Mouse (Mus musculus) stomach, embryonic 15.5 days (tissue): Measurements from ENCODE around the gene Zfp213. TPM values are rescaled to one million over a fixed set of nuclear protein-coding genes. Genes with fewer than 3 reads are reported as not detected.
A peak's percentile ranks its signal among the peaks of the same experiment; 100 is the strongest.
"Not testable (repeated sequence)": the region's sequence is repeated elsewhere in the genome, so short reads cannot be mapped to it uniquely, and the experiment has no call there.

Experiments used
- ATAC-seq: fragments of 200-750 bp; cut with Nextera tagmentation; 2 replicates; pipeline ENCODE4 v1.8.0; 2017; ENCODE audit warnings: low read depth, moderate number of reproducible peaks, moderate TSS enrichment; ENCODE audit not compliant: insufficient read depth, low FRiP score
- H3K27ac ChIP-seq: fragments of 300-500 bp; sonication (generic); 2 replicates; pipeline ENCODE4 v1.5.1; 2015; ENCODE audit warnings: mild to moderate bottlenecking, inconsistent platforms
- H3K27me3 ChIP-seq: fragments of 300-500 bp; sonication (generic); replicated peaks from 2 replicates; pipeline ENCODE4 v1.6.1; 2015; ENCODE audit warnings: inconsistent platforms
- H3K36me3 ChIP-seq: fragments of 300-500 bp; sonication (generic); 2 replicates; pipeline ENCODE4 v1.6.1; 2015; ENCODE audit warnings: inconsistent platforms
- H3K4me1 ChIP-seq: fragments of 300-500 bp; sonication (generic); 2 replicates; pipeline ENCODE4 v1.6.1; 2015; ENCODE audit warnings: inconsistent platforms
- H3K4me2 ChIP-seq: fragments of 300-500 bp; sonication (generic); 2 replicates; pipeline ENCODE4 v1.6.1; 2015; ENCODE audit warnings: mild to moderate bottlenecking, inconsistent platforms
- H3K4me3 ChIP-seq: fragments of 300-500 bp; sonication (generic); replicated peaks from 2 replicates; pipeline ENCODE4 v1.5.1; 2015; ENCODE audit warnings: inconsistent platforms
- H3K9ac ChIP-seq: fragments of 300-500 bp; sonication (generic); 2 replicates; pipeline ENCODE4 v1.6.1; 2015; ENCODE audit warnings: inconsistent platforms
- H3K9me3 ChIP-seq: fragments of 300-500 bp; sonication (generic); 2 replicates; pipeline ENCODE4 v1.6.1; 2016; ENCODE audit warnings: inconsistent platforms
- WGBS: fragments of 180-500 bp; shearing (Covaris S2); methylation state at CpG from one replicate; pipeline ENCODE4 v1.1.7; 2015; 5-methylcytosine and 5-hydroxymethylcytosine counted together
- polyA plus RNA-seq: library from polyadenylated mRNA; unstranded; fragments of >200 nt; fragmentation: Nextera tagmentation; extraction: Ambion mirVana; gene quantifications from 2 replicates; pipeline ENCODE4 v1.2.1, GENCODE M21; 2015

Gene Zfp213
- polyA plus RNA-seq, 1 experiment from 2014 or later = 16.1 TPM

DNA sequence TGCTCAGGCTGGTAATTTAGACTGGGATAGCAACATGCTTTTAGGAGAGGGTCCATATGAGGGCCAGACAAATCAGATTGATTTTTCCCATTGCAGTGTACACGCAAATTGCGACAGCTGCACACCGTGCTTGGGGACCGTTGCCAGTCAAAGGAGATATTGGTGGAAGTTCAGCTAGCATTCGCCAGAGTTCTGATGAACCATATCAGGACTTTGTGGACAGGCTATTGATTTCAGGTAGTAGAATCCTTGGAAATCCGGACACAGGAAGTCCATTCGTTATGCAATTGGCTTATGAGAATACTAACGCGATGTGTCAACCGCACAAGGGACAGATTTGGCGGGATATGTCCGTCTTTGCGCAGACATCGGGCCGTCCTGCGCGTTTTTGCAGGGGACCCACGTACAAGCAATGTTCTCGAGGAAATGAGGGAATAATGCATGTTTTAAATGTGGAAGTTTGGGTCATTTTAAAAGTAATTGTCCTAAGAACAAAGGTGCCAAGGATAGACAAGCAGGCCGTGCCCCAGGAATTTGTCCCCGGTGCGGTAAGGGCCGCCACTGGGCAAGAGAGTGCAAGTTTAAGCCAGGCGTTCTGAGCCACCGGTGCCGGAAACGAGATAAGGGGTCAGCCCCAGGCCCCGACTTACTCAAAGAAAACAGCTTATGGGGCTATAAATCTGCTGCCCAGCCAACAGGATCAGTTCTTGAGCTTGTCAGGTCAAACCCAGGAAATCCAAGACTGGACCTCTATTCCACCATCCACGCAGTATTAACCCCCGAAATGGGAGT lies 40.9 kb downstream of the Zfp213 start:
- WGBS = 67% methylated on average over 30 of the region's 30 CpGs
- H3K36me3 ChIP-seq, H3K9ac ChIP-seq, H3K4me2 ChIP-seq, ATAC-seq, H3K27me3 ChIP-seq, H3K27ac ChIP-seq, H3K9me3 ChIP-seq, H3K4me3 ChIP-seq, H3K4me1 ChIP-seq: not testable (repeated sequence)

DNA sequence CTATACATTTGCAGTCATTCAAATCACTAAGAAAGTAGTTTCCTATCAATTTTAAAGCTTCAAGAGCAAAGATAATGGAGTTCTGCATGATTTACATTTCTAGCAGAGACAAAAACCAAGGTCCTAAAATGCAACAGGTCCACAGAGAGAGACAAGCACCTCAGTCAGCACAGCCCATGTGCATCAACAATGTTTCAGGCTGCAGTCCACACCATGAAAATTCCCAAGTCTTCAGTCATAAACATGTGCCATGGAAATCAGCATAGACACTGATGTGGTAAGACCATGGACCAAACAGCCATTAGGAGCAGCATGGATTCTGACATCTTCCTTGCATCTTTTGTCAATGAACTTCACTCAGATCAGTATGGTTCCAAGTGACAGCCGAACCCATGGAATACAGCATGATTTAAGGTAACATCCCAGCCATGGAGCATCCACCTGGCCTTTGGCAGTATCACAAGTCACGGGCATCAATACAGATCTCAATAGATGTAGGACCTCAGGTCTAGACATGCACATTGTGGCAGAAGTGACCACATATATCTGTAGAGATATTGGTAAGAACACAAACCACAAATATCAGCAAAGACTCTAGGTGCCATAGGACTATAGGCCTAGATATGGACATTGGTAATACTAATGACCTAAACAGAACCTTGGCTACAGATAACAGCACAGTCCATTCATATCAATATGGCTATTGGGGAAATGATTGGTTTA lies 45.2 kb downstream of the Zfp213 start:
- no peaks in the 10 kb centered on the region for H3K9me3 ChIP-seq
- WGBS = 73% methylated on average over 2 of the region's 2 CpGs
- no peaks in the 10 kb centered on the region for H3K36me3 ChIP-seq
- no peaks in the 10 kb centered on the region for H3K27me3 ChIP-seq
- H3K9ac ChIP-seq = no peak overlapping the region
- no peak overlapping the region for H3K4me2 ChIP-seq
- H3K4me3 ChIP-seq = no peak overlapping the region
- H3K4me1 ChIP-seq = no peaks in the 10 kb centered on the region
- ATAC-seq = peak; percentile 65; the same call in 1 of the 2 replicates
- H3K27ac ChIP-seq = no peak overlapping the region

Other genes starting within 250 kb of the Zfp213 start
- gene Vmn2r115, start 220.5 kb downstream of the Zfp213 start, polyA plus RNA-seq = not detected in 2 replicates
- gene Vmn2r116, start 179.6 kb downstream of the Zfp213 start, polyA plus RNA-seq = not detected in 2 replicates
- gene Vmn2r117, start 84.5 kb downstream of the Zfp213 start, polyA plus RNA-seq = not detected in 2 replicates
- gene Zfp13, start 35.2 kb upstream of the Zfp213 start, polyA plus RNA-seq = 10.3 and 12.7 TPM in 2 replicates
- gene Zscan10, start 36.6 kb upstream of the Zfp213 start, polyA plus RNA-seq = 0.12 and 0.18 TPM in 2 replicates
- gene Mmp25, start 81.0 kb upstream of the Zfp213 start, polyA plus RNA-seq = 0.66 and 0.78 TPM in 2 replicates
- 9.9 and 12.2 TPM in 2 replicates for gene Bicdl2, start 96.3 kb upstream of the Zfp213 start, polyA plus RNA-seq
- 73.7 and 84.8 TPM in 2 replicates for gene Hcfc1r1, start 109.4 kb upstream of the Zfp213 start, polyA plus RNA-seq
- 37.8 and 39.9 TPM in 2 replicates for gene Thoc6, start 109.6 kb upstream of the Zfp213 start, polyA plus RNA-seq
- 23.8 and 25.4 TPM in 2 replicates for gene Tnfrsf12a, start 113.2 kb upstream of the Zfp213 start, polyA plus RNA-seq
- 92.7 and 122 TPM in 2 replicates for gene Cldn6, start 115.0 kb upstream of the Zfp213 start, polyA plus RNA-seq
- gene Cldn9, start 119.8 kb upstream of the Zfp213 start, polyA plus RNA-seq = 1.8 and 2.4 TPM in 2 replicates
- gene 1520401A03Rik, start 158.5 kb upstream of the Zfp213 start, polyA plus RNA-seq = 0.06 and 0.22 TPM in 2 replicates
- gene Pkmyt1, start 162.1 kb upstream of the Zfp213 start, polyA plus RNA-seq = 47.4 and 49.9 TPM in 2 replicates
- gene Paqr4, start 176.6 kb upstream of the Zfp213 start, polyA plus RNA-seq = 22.6 and 23.2 TPM in 2 replicates
- 0.49 and 0.74 TPM in 2 replicates for gene Kremen2, start 181.6 kb upstream of the Zfp213 start, polyA plus RNA-seq
- gene Flywch1, start 207.4 kb upstream of the Zfp213 start, polyA plus RNA-seq = 48.9 and 50.5 TPM in 2 replicates
- gene Flywch2, start 221.8 kb upstream of the Zfp213 start, polyA plus RNA-seq = 18.1 and 23.5 TPM in 2 replicates
- gene Srrm2, start 226.3 kb upstream of the Zfp213 start, polyA plus RNA-seq = 448 and 501 TPM in 2 replicates